Mouse (Mus musculus) lung, postnatal 0 days (tissue): ENCODE measurements around the gene Thap12.

ENCODE experiments used
- CTCF ChIP-seq: IDR thresholded peaks from 2 replicates; pipeline ENCODE4 v1.5.1; 2016; ENCODE audit warnings: antibody characterized with exemption, mild to moderate bottlenecking
- EP300 ChIP-seq: IDR thresholded peaks from 2 replicates; pipeline ENCODE4 v1.6.1; 2016; ENCODE audit warnings: antibody characterized with exemption, mild to moderate bottlenecking, control low read depth

GRCm38 (mm10) chr7:98767261-98767660 lies 64.4 kb downstream of the Thap12 start:
- TF ChIP-seq CTCF (no peak), EP300 (no peak)
